Mouse (Mus musculus) gastrocnemius, postnatal 10 days (tissue): ENCODE results near the gene Hoxd10. TPM values are rescaled to one million over a fixed set of nuclear protein-coding genes. Genes with fewer than 3 reads are reported as not detected.

ENCODE experiments used
- microRNA-seq, 2 experiments: library from miRNA; unstranded; fragments of <30 nt; microRNA quantifications; one replicate each; pipeline ENCODE4 v1.2.0; 2021
- total RNA-seq, 2 experiments: library from RNA; stranded (reverse); gene quantifications; 2 replicates each; pipeline ENCODE4 v1.2.3; 2021

Hoxd10 gene
- total RNA-seq, 2 experiments from 2014 or later: 3.9 to 4.5 TPM

Small RNA genes within 50 kb of the gene (microRNA-seq; reads per million reads assigned to microRNA genes)
- gene Gm44463: 0 reads per million in 2 experiments
- 5,953 to 12,915 reads per million in 2 experiments for gene Mir10b

Other genes with a start within 250 kb of the Hoxd10 start
- gene Lnpk, start 112.5 kb upstream of the Hoxd10 start, total RNA-seq: 10 to 100 TPM; 62.4 to 66.0 TPM
- gene Evx2, start 32.4 kb upstream of the Hoxd10 start, total RNA-seq: under 1 TPM in 1 of 2 experiments, not detected in 1; 0.07 TPM
- gene Hoxd13, start 23.6 kb upstream of the Hoxd10 start, total RNA-seq: not detected
- gene Hoxd12, start 16.9 kb upstream of the Hoxd10 start, total RNA-seq: not detected
- under 1 TPM; 0.23 to 0.56 TPM for gene Hoxd11, start 12.4 kb upstream of the Hoxd10 start, total RNA-seq
- 10 to 100 TPM; 12.6 to 16.1 TPM for gene Hoxd9, start 5.8 kb downstream of the Hoxd10 start, total RNA-seq
- gene Hoxd8, start 12.7 kb downstream of the Hoxd10 start, total RNA-seq: 10 to 100 TPM; 38.3 to 46.1 TPM
- gene Hoxd3, start 20.0 kb downstream of the Hoxd10 start, total RNA-seq: under 1 TPM in 1 of 2 experiments, not detected in 1; 0.26 TPM
- 1 to 10 TPM; 2.1 to 4.8 TPM for gene Hoxd4, start 20.0 kb downstream of the Hoxd10 start, total RNA-seq
- gene Gm28230, start 34.8 kb downstream of the Hoxd10 start, total RNA-seq: under 1 TPM; 0.21 to 0.43 TPM
- not detected for gene Hoxd1, start 71.1 kb downstream of the Hoxd10 start, total RNA-seq
- gene Mtx2, start 133.9 kb downstream of the Hoxd10 start, total RNA-seq: 10 to 100 TPM; 49.5 to 51.0 TPM